Mouse (Mus musculus) splenic B cell, adult 2 months (primary cell): ENCODE data around the gene Rasgrf2.
"Not testable (repeated sequence)": the region's sequence is repeated elsewhere in the genome, so short reads cannot be mapped to it uniquely, and the experiment has no call there.

Source experiments
- DNase-seq: peaks from one replicate; pipeline ENCODE4 v3.0.0-alpha.2; 2011; ENCODE audit warnings: low read depth, low spot score
- H3K27me3 ChIP-seq: 2 replicates; pipeline ENCODE4 v1.6.1; 2012; ENCODE audit warnings: mild to moderate bottlenecking, low read length, moderate library complexity, mixed read lengths; ENCODE audit not compliant: control insufficient read depth, poor library complexity, insufficient read depth, severe bottlenecking
- H3K36me3 ChIP-seq: 2 replicates; pipeline ENCODE4 v1.6.1; 2012; ENCODE audit warnings: mild to moderate bottlenecking, low read length, moderate library complexity, mixed read lengths; ENCODE audit not compliant: control insufficient read depth, poor library complexity, insufficient read depth, severe bottlenecking

Gene Rasgrf2

GRCm38 (mm10) chr13:92131384-92132150 lies at the start of gene Rasgrf2:
Gene Rasgrf2, minus strand, starts transcription at chr13:92131656.
- Histone ChIP-seq H3K27me3 (0 out of 2 replicates have a peak, but pooled peaks cover 1% of the 10 kb centered on the region), H3K36me3 (no peaks in the 10 kb centered on the region)
- DNase-seq: no peak

DNA sequence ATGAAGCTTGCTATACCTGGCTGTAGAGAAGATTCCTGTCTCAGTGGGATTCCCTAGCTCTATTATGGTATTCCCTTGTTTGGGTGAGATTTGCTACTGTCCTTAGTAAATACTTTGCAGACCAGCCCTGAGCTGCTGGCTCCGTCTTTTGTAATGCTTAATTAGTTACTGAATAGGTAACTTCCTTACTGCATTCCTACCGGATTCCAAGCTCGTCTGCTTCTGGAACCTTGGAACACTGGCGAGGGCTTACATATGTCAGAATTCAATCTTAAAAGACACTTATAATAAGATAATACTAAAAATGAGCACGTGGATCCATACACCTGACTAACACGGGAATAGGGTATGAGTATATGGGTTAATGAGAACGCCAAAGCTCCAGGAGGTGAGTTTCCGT lies 41.2 kb upstream of the Rasgrf2 start:
- not testable (repeated sequence) for H3K27me3 ChIP-seq, DNase-seq, H3K36me3 ChIP-seq

DNA sequence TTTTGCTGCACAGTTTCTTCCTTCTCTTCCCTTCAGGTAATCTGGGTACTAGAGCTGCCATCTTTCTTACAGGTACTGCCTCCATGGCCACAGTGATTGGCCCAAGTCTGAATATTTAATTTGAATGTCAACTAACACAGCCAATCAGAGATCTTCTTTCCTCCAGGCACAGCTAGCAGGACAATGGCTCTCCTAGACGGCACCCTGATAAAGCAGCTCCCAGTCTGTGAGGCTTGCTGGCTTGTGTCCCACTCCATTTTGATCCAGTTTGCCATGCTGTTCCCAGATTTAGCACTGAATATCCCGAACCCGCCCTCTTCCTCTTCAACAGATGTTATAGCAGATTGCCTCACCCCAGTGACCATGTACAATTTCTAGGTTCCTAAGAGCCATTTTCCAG lies 19.1 kb upstream of the Rasgrf2 start:
- no peak for DNase-seq
- Histone ChIP-seq H3K36me3 (no peaks in the 10 kb centered on the region), H3K27me3 (no peaks in the 10 kb centered on the region)

DNA sequence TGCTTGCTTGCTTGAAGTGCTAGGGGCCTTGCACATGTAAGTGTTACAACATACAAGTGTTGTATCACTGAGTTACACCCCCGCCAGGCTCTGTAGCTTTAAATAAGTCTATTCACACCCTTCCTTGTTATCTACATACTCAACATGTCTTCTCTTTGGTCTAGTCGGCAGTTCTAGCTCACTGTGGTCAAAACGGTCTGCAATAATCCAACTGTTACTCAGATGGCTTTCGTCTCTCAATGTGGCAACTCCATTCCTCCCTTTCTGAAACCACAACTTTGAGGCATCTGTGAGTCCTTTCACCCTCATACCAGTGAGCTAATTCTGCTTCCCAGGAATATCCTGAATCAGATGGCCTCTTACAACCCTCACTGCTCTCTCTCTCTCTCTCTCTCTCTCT lies 17.4 kb upstream of the Rasgrf2 start:
- H3K36me3 ChIP-seq: no peaks in the 10 kb centered on the region
- no peaks in the 10 kb centered on the region for H3K27me3 ChIP-seq
- no peak for DNase-seq

GRCm38 (mm10) chr13:92134792-92135191 lies 3.3 kb upstream of the Rasgrf2 start:
- DNase-seq: no peak
- 0 out of 2 replicates have a peak, but pooled peaks cover 1% of the 10 kb centered on the region for H3K27me3 ChIP-seq
- H3K36me3 ChIP-seq: no peaks in the 10 kb centered on the region

- 0 out of 2 replicates have a peak, but pooled peaks cover 1% of the 10 kb centered on the region for H3K27me3 ChIP-seq
- no peaks in the 10 kb centered on the region for H3K36me3 ChIP-seq
- DNase-seq: no peak
Observed at GRCm38 (mm10) chr13:92132599-92132998, 1.1 kb upstream of the Rasgrf2 start.

DNA sequence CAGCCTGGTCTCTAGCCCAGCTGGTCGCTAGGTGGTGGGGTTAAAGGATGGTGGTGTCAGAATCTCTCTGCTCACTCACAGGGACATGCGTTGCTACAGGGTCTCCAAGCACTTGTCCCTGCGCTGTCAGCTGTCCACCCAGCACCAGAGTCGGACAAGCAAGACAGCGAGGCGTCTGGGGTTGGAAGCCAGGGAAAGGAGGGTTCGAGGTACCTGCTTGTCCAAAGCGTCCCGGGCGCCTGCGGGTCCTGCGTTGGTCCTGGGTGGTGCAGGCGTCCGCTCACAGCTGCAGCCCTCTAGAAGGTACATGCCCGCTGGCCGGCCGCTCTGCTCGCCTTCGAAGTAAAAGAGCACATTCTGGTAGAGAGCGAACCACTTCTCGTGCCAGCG lies 467 bp downstream of the Rasgrf2 start:
- no peak for DNase-seq
- Histone ChIP-seq H3K36me3 (no peaks in the 10 kb centered on the region), H3K27me3 (0 out of 2 replicates have a peak, but pooled peaks cover 1% of the 10 kb centered on the region)

- Histone ChIP-seq H3K36me3 (no peaks in the 10 kb centered on the region), H3K27me3 (0 out of 2 replicates have a peak, but pooled peaks cover 1% of the 10 kb centered on the region)
- DNase-seq: no peak
Observed at GRCm38 (mm10) chr13:92129877-92130276, 1.6 kb downstream of the Rasgrf2 start.

GRCm38 (mm10) chr13:92125902-92126301 lies 5.6 kb downstream of the Rasgrf2 start:
- DNase-seq: no peak
- Histone ChIP-seq H3K27me3 (no peaks in the 10 kb centered on the region; the same call in 1 of the 2 replicates), H3K36me3 (no peaks in the 10 kb centered on the region)

- no peaks in the 10 kb centered on the region for H3K36me3 ChIP-seq
Observed at GRCm38 (mm10) chr13:92119623-92120022, 11.8 kb downstream of the Rasgrf2 start.

GRCm38 (mm10) chr13:92114076-92114475 lies 17.4 kb downstream of the Rasgrf2 start:
- no peak for DNase-seq
- H3K27me3 ChIP-seq: no peaks in the 10 kb centered on the region
- H3K36me3 ChIP-seq: no peaks in the 10 kb centered on the region

More at GRCm38 (mm10) chr13:92119623-92120022, 11.8 kb downstream of the Rasgrf2 start:
- H3K27me3 ChIP-seq: no peaks in the 10 kb centered on the region; the same call in 1 of the 2 replicates
- no peak for DNase-seq

- no peaks in the 10 kb centered on the region for H3K36me3 ChIP-seq
- H3K27me3 ChIP-seq: no peaks in the 10 kb centered on the region
- no peak for DNase-seq
Observed at GRCm38 (mm10) chr13:92108237-92108636, 23.2 kb downstream of the Rasgrf2 start.

DNA sequence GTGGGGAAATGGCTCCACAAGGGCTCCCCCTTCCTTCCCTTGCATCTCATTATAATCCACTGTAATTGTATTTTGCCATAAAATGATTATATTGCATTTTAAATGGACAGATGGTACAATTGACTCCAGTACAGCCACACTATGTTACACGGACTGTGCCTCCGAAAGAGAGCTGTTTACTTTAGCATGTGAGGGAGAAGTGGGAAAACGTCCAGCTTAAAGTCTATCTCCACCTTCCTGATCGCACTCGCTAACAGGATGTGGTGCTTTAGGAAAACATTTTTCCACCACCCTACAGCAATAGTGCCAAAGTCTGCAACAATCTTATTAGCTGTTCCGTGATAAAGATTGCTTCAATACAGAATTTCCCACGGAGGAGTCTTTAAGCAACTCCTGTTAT lies 27.2 kb downstream of the Rasgrf2 start:
- DNase-seq: no peak
- no peaks in the 10 kb centered on the region for H3K36me3 ChIP-seq
- no peaks in the 10 kb centered on the region for H3K27me3 ChIP-seq

- no peak for DNase-seq
- Histone ChIP-seq H3K36me3 (no peaks in the 10 kb centered on the region), H3K27me3 (no peaks in the 10 kb centered on the region)
Observed at GRCm38 (mm10) chr13:92098484-92098883, 33.0 kb downstream of the Rasgrf2 start.

DNA sequence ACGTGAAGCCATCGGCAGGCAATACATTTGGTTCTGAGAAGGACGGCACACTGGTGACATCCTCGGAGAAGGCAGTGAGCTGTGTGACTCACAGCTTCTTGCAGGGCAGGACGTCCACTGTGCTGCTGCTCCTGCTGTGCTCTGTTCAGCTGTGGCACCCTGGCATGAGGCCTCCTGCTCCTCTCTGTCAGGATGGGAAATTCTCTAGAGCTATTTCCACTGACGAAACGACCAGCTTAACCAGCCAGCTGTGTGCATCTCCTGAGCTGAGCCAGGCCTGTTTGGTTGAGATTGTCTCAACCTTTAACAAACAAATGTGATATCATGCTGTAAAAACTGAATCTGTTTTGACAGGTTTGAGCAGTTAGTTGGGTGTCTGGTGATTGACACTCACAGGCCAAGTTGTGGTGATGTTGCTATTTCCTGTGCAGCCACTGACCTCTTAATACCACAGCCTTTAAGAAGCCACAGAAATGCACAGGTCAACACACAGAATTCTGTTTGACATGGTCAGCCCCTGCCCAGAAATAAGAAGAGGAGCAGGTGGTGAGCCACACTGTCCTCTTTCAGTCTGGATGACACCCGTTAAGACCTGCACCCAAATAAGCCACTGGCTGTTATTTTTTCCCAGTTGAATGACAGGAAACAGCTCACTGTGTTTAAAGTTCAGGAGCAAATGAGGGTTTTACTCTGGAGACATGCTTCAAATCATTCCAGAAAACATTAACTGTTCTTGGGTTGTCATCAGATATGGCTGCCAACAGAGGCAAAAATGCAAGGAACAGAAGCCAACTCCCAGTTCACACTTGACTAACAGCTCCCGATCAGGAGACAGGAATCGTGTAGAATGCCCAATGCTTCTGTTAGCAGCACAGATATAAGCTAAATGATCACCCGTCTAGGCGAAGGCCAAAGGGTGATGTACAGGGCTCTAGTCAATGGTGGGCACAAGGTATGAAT lies 36.0 kb downstream of the Rasgrf2 start:
- Histone ChIP-seq H3K36me3 (no peaks in the 10 kb centered on the region), H3K27me3 (no peaks in the 10 kb centered on the region)
- DNase-seq: no peak
